Mouse (Mus musculus) kidney, adult 2 months (tissue): ENCODE measurements around the gene Rps6ka1. TPM values are rescaled to one million over a fixed set of nuclear protein-coding genes. Genes with fewer than 3 reads are reported as not detected.
"Not testable (repeated sequence)": the region's sequence is repeated elsewhere in the genome, so short reads cannot be mapped to it uniquely, and the experiment has no call there.

ENCODE experiments used
- DNase-seq: peaks from one replicate; pipeline ENCODE4 v3.0.0; 2021
- H3K27ac ChIP-seq: fragments of 200-500 bp; 2 replicates; pipeline ENCODE4 v1.5.1; 2012; ENCODE audit warnings: low read depth, low read length, control low read depth, inconsistent platforms; ENCODE audit not compliant: insufficient read depth
- H3K27me3 ChIP-seq: fragments of 200-500 bp; replicated peaks from 2 replicates; pipeline ENCODE4 v1.6.1; 2012; ENCODE audit warnings: mild to moderate bottlenecking, moderate library complexity, low read length, inconsistent platforms; ENCODE audit not compliant: control insufficient read depth, insufficient read depth
- H3K36me3 ChIP-seq: fragments of 200-500 bp; 2 replicates; pipeline ENCODE4 v1.6.1; 2012; ENCODE audit warnings: mild to moderate bottlenecking, moderate library complexity, low read length, inconsistent platforms; ENCODE audit not compliant: control insufficient read depth, insufficient read depth
- H3K4me1 ChIP-seq: fragments of 200-500 bp; 2 replicates; pipeline ENCODE4 v1.6.1; 2011; ENCODE audit warnings: low read length; ENCODE audit not compliant: control insufficient read depth, insufficient read depth
- H3K4me3 ChIP-seq: fragments of 200-500 bp; 2 replicates; pipeline ENCODE4 v1.5.1; 2011; ENCODE audit warnings: mild to moderate bottlenecking, low read depth, low read length, control low read depth; ENCODE audit not compliant: insufficient read depth
- CTCF ChIP-seq: fragments of 200-500 bp; conservative IDR thresholded peaks from 2 replicates; pipeline ENCODE4 v1.5.1; 2011; ENCODE audit warnings: low read depth, mild to moderate bottlenecking, control low read depth, low read length, moderate library complexity, mixed read lengths; ENCODE audit not compliant: insufficient read depth, insufficient read length
- POLR2A ChIP-seq: fragments of 200-500 bp; IDR thresholded peaks from one replicate; pipeline ENCODE4 v1.6.1; 2011; ENCODE audit warnings: low read depth, low read length, control low read depth
- WGBS: fragments of 180-500 bp; shearing (Covaris S2); methylation state at CpG from one replicate; pipeline ENCODE4 v1.1.7; 2018; 5-methylcytosine and 5-hydroxymethylcytosine counted together
- polyA plus RNA-seq: library from polyadenylated mRNA; depleted of rRNA; stranded (reverse); fragments of >200 nt; gene quantifications from 2 replicates; pipeline ENCODE4 v1.2.3, GENCODE M21; 2012

Rps6ka1 gene
- polyA plus RNA-seq, 1 experiment: 29.4 TPM

GRCm38 (mm10) chr4:133911983-133912382 is 24.4 kb upstream of the Rps6ka1 start:
- Histone ChIP-seq H3K27ac (no peak overlapping the region), H3K27me3 (no peaks in the 10 kb centered on the region), H3K4me1 (no peaks in the 10 kb centered on the region; the same call in 1 of the 2 replicates), H3K36me3 (no peaks in the 10 kb centered on the region), H3K4me3 (no peak overlapping the region)
- 71% methylated on average over 4 of the region's 4 CpGs for WGBS
- TF ChIP-seq CTCF (no peak), POLR2A (no peak)
- DNase-seq: no peak

- H3K4me1 ChIP-seq: no peaks in the 10 kb centered on the region; the same call in 1 of the 2 replicates
- TF ChIP-seq CTCF: peak; percentile 88
- TF ChIP-seq POLR2A: peak; percentile 70
- H3K4me3 ChIP-seq: peak overlapping the region; percentile 49
- no peaks in the 10 kb centered on the region for H3K27me3 ChIP-seq
- WGBS: 1% methylated on average over 57 of the region's 57 CpGs
- peak overlapping the region; percentile 88 for H3K27ac ChIP-seq
- no peaks in the 10 kb centered on the region for H3K36me3 ChIP-seq
- peak; percentile 98 for DNase-seq
These were observed 22.9 kb upstream of the Rps6ka1 start for GRCm38 (mm10) chr4:133910236-133911211.

GRCm38 (mm10) chr4:133908051-133908450 is 20.5 kb upstream of the Rps6ka1 start:
- Histone ChIP-seq H3K27me3 (no peaks in the 10 kb centered on the region), H3K4me3 (no peak overlapping the region), H3K4me1 (no peaks in the 10 kb centered on the region; the same call in 1 of the 2 replicates), H3K27ac (no peak overlapping the region; the same call in 1 of the 2 replicates), H3K36me3 (no peaks in the 10 kb centered on the region)
- TF ChIP-seq POLR2A (no peak), CTCF (no peak)
- DNase-seq: no peak
- 80% methylated on average over 6 of the region's 6 CpGs for WGBS

GRCm38 (mm10) chr4:133907086-133907485 is 19.5 kb upstream of the Rps6ka1 start:
- TF ChIP-seq CTCF: no peak
- TF ChIP-seq POLR2A: no peak
- DNase-seq: no peak
- 59% methylated on average over 4 of the region's 4 CpGs for WGBS
- Histone ChIP-seq H3K27me3 (no peaks in the 10 kb centered on the region), H3K4me1 (no peaks in the 10 kb centered on the region; the same call in 1 of the 2 replicates), H3K27ac (no peak overlapping the region), H3K36me3 (no peaks in the 10 kb centered on the region), H3K4me3 (no peak overlapping the region)

- H3K4me3 ChIP-seq, H3K4me1 ChIP-seq, H3K27ac ChIP-seq, H3K27me3 ChIP-seq, DNase-seq, H3K36me3 ChIP-seq: not testable (repeated sequence)
- WGBS: 86% methylated on average over 5 of the region's 5 CpGs
These were observed 18.7 kb upstream of the Rps6ka1 start for GRCm38 (mm10) chr4:133906336-133906735.

- H3K27me3 ChIP-seq: no peaks in the 10 kb centered on the region
- no peaks in the 10 kb centered on the region; the same call in 1 of the 2 replicates for H3K4me1 ChIP-seq
- no peak for TF ChIP-seq CTCF
- no peak for TF ChIP-seq POLR2A
- WGBS: 68% methylated on average over 7 of the region's 7 CpGs
- H3K36me3 ChIP-seq: no peaks in the 10 kb centered on the region
- H3K4me3 ChIP-seq: no peak overlapping the region
- H3K27ac ChIP-seq: no peak overlapping the region
- DNase-seq: no peak
These were observed 17.6 kb upstream of the Rps6ka1 start for GRCm38 (mm10) chr4:133905167-133905566.

- DNase-seq: no peak
- no peaks in the 10 kb centered on the region for H3K27me3 ChIP-seq
- TF ChIP-seq CTCF (no peak), POLR2A (no peak)
- H3K36me3 ChIP-seq: no peaks in the 10 kb centered on the region
- 78% methylated on average over 8 of the region's 8 CpGs for WGBS
- no peaks in the 10 kb centered on the region for H3K4me1 ChIP-seq
- no peak overlapping the region for H3K4me3 ChIP-seq
- H3K27ac ChIP-seq: no peak overlapping the region
These were observed 16.7 kb upstream of the Rps6ka1 start for GRCm38 (mm10) chr4:133904326-133904725.
